Mouse (Mus musculus): Measurements from ENCODE around the gene Eif3g. TPM values are rescaled to one million over a fixed set of nuclear protein-coding genes. Genes with fewer than 3 reads are reported as not detected.

The Eif3g gene
- polyA plus RNA-seq, 1 experiment from 2014 or later = 234 TPM

GRCm38 (mm10) chr9:20916160-20916559 is 17.7 kb upstream of the Eif3g start:
- Histone ChIP-seq H3K36me3 (ENCODE audit: insufficient read depth, low read length) (peaks cover 95% of the 10 kb centered on the region), H3K4me2 (ENCODE audit: low read length) (no peak overlapping the region), H3K4me3 (replicated peaks; ENCODE audit: low read depth, low read length) (no peak overlapping the region), H3K9me3 (replicated peaks; ENCODE audit: low read length) (no peaks in the 10 kb centered on the region), H3K9ac (ENCODE audit: low read depth, low read length) (no peak overlapping the region), H3K27ac (no peak overlapping the region), H3K4me1 (replicated peaks; ENCODE audit: insufficient read depth, low read length) (no peaks in the 10 kb centered on the region), H3K27me3 (ENCODE audit: insufficient read depth, low read length) (no peaks in the 10 kb centered on the region)
- WGBS = 81% methylated on average over 4 of the region's 4 CpGs
- ATAC-seq (replicated peaks; ENCODE audit: low FRiP score, low read depth) = no peak
- peak; percentile 60 for TF ChIP-seq CTCF (IDR thresholded peaks at IDR 0.05; ENCODE audit: low read depth)
- no peak for DNase-seq (ENCODE audit: low spot score)

GRCm38 (mm10) chr9:20909948-20910347 is 11.5 kb upstream of the Eif3g start:
- peaks cover 90% of the 10 kb centered on the region for H3K36me3 ChIP-seq (ENCODE audit: insufficient read depth, low read length)
- H3K9ac ChIP-seq (ENCODE audit: low read depth, low read length) = no peak overlapping the region
- H3K9me3 ChIP-seq (replicated peaks; ENCODE audit: low read length) = no peaks in the 10 kb centered on the region
- H3K4me1 ChIP-seq (replicated peaks; ENCODE audit: insufficient read depth, low read length) = no peaks in the 10 kb centered on the region
- no peak for ATAC-seq (replicated peaks; ENCODE audit: low FRiP score, low read depth)
- H3K27me3 ChIP-seq (ENCODE audit: insufficient read depth, low read length) = no peaks in the 10 kb centered on the region
- WGBS = 94% methylated on average over 9 of the region's 9 CpGs
- no peak overlapping the region for H3K4me2 ChIP-seq (ENCODE audit: low read length)
- H3K4me3 ChIP-seq (replicated peaks; ENCODE audit: low read depth, low read length) = no peak overlapping the region
- no peak for TF ChIP-seq CTCF (IDR thresholded peaks at IDR 0.05; ENCODE audit: low read depth)
- H3K27ac ChIP-seq = no peak overlapping the region
- DNase-seq (ENCODE audit: low spot score) = no peak

- 26% methylated on average over 6 of the region's 6 CpGs for WGBS
- peaks cover 6% of the 10 kb centered on the region for H3K4me1 ChIP-seq (replicated peaks; ENCODE audit: insufficient read depth, low read length)
Observed at GRCm38 (mm10) chr9:20902174-20902491, 3.7 kb upstream of the Eif3g start.

GRCm38 (mm10) chr9:20901466-20902173 is 3.2 kb upstream of the Eif3g start:
- peak; percentile 88 for DNase-seq (ENCODE audit: low spot score)
- no peak for ATAC-seq (replicated peaks; ENCODE audit: low FRiP score, low read depth)
- peaks cover 12% of the 10 kb centered on the region; the same call in 1 of the 2 replicates for H3K36me3 ChIP-seq (ENCODE audit: insufficient read depth, low read length)
- H3K4me1 ChIP-seq (replicated peaks; ENCODE audit: insufficient read depth, low read length) = peaks cover 8% of the 10 kb centered on the region
- H3K27ac ChIP-seq = no peak overlapping the region
- no peak overlapping the region for H3K9ac ChIP-seq (ENCODE audit: low read depth, low read length)
- H3K27me3 ChIP-seq (ENCODE audit: insufficient read depth, low read length) = no peaks in the 10 kb centered on the region
- H3K4me3 ChIP-seq (replicated peaks; ENCODE audit: low read depth, low read length) = no peak overlapping the region
- WGBS = 12% methylated on average over 13 of the region's 13 CpGs
- TF ChIP-seq CTCF (IDR thresholded peaks at IDR 0.05; ENCODE audit: low read depth) = peak; percentile 76
- no peak overlapping the region for H3K4me2 ChIP-seq (ENCODE audit: low read length)
- H3K9me3 ChIP-seq (replicated peaks; ENCODE audit: low read length) = no peaks in the 10 kb centered on the region

More at GRCm38 (mm10) chr9:20902174-20902491, 3.7 kb upstream of the Eif3g start:
- Histone ChIP-seq H3K4me3 (replicated peaks; ENCODE audit: low read depth, low read length) (no peak overlapping the region), H3K27me3 (ENCODE audit: insufficient read depth, low read length) (no peaks in the 10 kb centered on the region), H3K27ac (no peak overlapping the region), H3K9me3 (replicated peaks; ENCODE audit: low read length) (no peaks in the 10 kb centered on the region), H3K9ac (ENCODE audit: low read depth, low read length) (no peak overlapping the region), H3K4me2 (ENCODE audit: low read length) (no peak overlapping the region), H3K36me3 (ENCODE audit: insufficient read depth, low read length) (peaks cover 16% of the 10 kb centered on the region; the same call in 1 of the 2 replicates)
- TF ChIP-seq CTCF (IDR thresholded peaks at IDR 0.05; ENCODE audit: low read depth) = no peak
- DNase-seq (ENCODE audit: low spot score) (no peak), ATAC-seq (replicated peaks; ENCODE audit: low FRiP score, low read depth) (no peak)

GRCm38 (mm10) chr9:20897736-20898510 is 500 bp downstream of the Eif3g start:
- Histone ChIP-seq H3K27ac (peak overlapping the region; percentile 68), H3K4me2 (ENCODE audit: low read length) (peak overlapping the region; percentile 74), H3K4me1 (replicated peaks; ENCODE audit: insufficient read depth, low read length) (peaks cover 8% of the 10 kb centered on the region), H3K4me3 (replicated peaks; ENCODE audit: low read depth, low read length) (peak overlapping the region; percentile 88), H3K36me3 (ENCODE audit: insufficient read depth, low read length) (peaks cover 35% of the 10 kb centered on the region), H3K9me3 (replicated peaks; ENCODE audit: low read length) (no peaks in the 10 kb centered on the region), H3K9ac (ENCODE audit: low read depth, low read length) (peak overlapping the region; percentile 94), H3K27me3 (ENCODE audit: insufficient read depth, low read length) (no peaks in the 10 kb centered on the region)
- DNase-seq (ENCODE audit: low spot score) (no peak), ATAC-seq (replicated peaks; ENCODE audit: low FRiP score, low read depth) (peak; percentile 41)
- no peak for TF ChIP-seq CTCF (IDR thresholded peaks at IDR 0.05; ENCODE audit: low read depth)
- WGBS = 5% methylated on average over 25 of the region's 39 CpGs

- TF ChIP-seq CTCF (IDR thresholded peaks at IDR 0.05; ENCODE audit: low read depth) = no peak
- 94% methylated on average over 9 of the region's 9 CpGs for WGBS
- H3K4me3 ChIP-seq (replicated peaks; ENCODE audit: low read depth, low read length) = no peak overlapping the region
- no peaks in the 10 kb centered on the region for H3K9me3 ChIP-seq (replicated peaks; ENCODE audit: low read length)
- ATAC-seq (replicated peaks; ENCODE audit: low FRiP score, low read depth) (no peak), DNase-seq (ENCODE audit: low spot score) (no peak)
- H3K9ac ChIP-seq (ENCODE audit: low read depth, low read length) = no peak overlapping the region
- peaks cover 54% of the 10 kb centered on the region for H3K36me3 ChIP-seq (ENCODE audit: insufficient read depth, low read length)
- H3K27ac ChIP-seq = no peak overlapping the region
- no peaks in the 10 kb centered on the region for H3K27me3 ChIP-seq (ENCODE audit: insufficient read depth, low read length)
- no peak overlapping the region for H3K4me2 ChIP-seq (ENCODE audit: low read length)
- H3K4me1 ChIP-seq (replicated peaks; ENCODE audit: insufficient read depth, low read length) = peaks cover 8% of the 10 kb centered on the region
Observed at GRCm38 (mm10) chr9:20895382-20895781, 3.0 kb downstream of the Eif3g start.

All from kidney, postnatal 0 days (tissue).